Mouse (Mus musculus): ENCODE data around the gene Pde4d.

GRCm38 (mm10) chr13:108934854-108935253 is 485.1 kb downstream of the Pde4d start:
- TF ChIP-seq HCFC1 (IDR thresholded peaks at IDR 0.05; ENCODE audit: low read depth, low read length) (no peak), CTCF (IDR thresholded peaks at IDR 0.05 in 2 of 3, conservative IDR thresholded peaks at IDR 0.05 in 1 of 3; ENCODE audit: control insufficient read depth in 1 of 3, insufficient read depth in 1 of 3, low read depth in 2 of 3, low read length in 3 of 3, poor library complexity in 1 of 3, severe bottlenecking in 1 of 3) (no peak), MAX (IDR thresholded peaks at IDR 0.05; ENCODE audit: low read length) (no peak), SMC3 (IDR thresholded peaks at IDR 0.05; ENCODE audit: low read depth, low read length) (no peak), POLR2AphosphoS2 (IDR thresholded peaks at IDR 0.05; ENCODE audit: low read length) (no peak), CHD2 (IDR thresholded peaks at IDR 0.05; ENCODE audit: low read length) (no peak), EP300 (IDR thresholded peaks at IDR 0.05; ENCODE audit: low read depth in 1 of 2, low read length in 2 of 2) (no peak), SIN3A (IDR thresholded peaks at IDR 0.05; ENCODE audit: low read length) (no peak), ZC3H11A (IDR thresholded peaks at IDR 0.05; ENCODE audit: low read depth, low read length) (no peak), TBP (IDR thresholded peaks at IDR 0.05; ENCODE audit: low read depth, low read length) (no peak), ZNF384 (IDR thresholded peaks at IDR 0.05; ENCODE audit: low read depth, low read length) (no peak), MEF2A (IDR thresholded peaks at IDR 0.05; ENCODE audit: extremely low read depth, insufficient replicate concordance, low read depth, low read length, poor library complexity, severe bottlenecking) (no peak), POLR2A (IDR thresholded peaks at IDR 0.05; ENCODE audit: control insufficient read depth in 1 of 2, insufficient read depth in 1 of 2, low read depth in 1 of 2, low read length in 2 of 2, poor library complexity in 1 of 2) (no peak)

All from MEL (cell line).